Mouse (Mus musculus): ENCODE data around the gene Efnb2.

GRCm38 (mm10) chr8:8678236-8678635 is 17.2 kb upstream of the Efnb2 start:
- TF ChIP-seq ZC3H11A (IDR thresholded peaks at IDR 0.05; ENCODE audit: borderline replicate concordance, low read depth, low read length) (no peak), ZNF384 (IDR thresholded peaks at IDR 0.05; ENCODE audit: low read depth, low read length) (no peak)
